Mouse (Mus musculus): ENCODE measurements around the gene Itgal.

GRCm38 (mm10) chr7:127272566-127272965 is 23.5 kb upstream of the Itgal start:
- TF ChIP-seq CTCF (IDR thresholded peaks at IDR 0.05; ENCODE audit: borderline replicate concordance, extremely low read depth, insufficient read depth, insufficient read length) (no peak), POLR2A (IDR thresholded peaks at IDR 0.05; ENCODE audit: borderline replicate concordance, extremely low read depth, insufficient read depth, insufficient read length, poor library complexity, severe bottlenecking) (no peak)
